10 mouse cellular contexts compared by ENCODE assay signal in genomic region chr19:10946506-10946905, GRCm38 (mm10). TPM values are rescaled to one million over a fixed set of nuclear protein-coding genes. Genes with fewer than 3 reads are reported as not detected.
DNase-seq lines count a peak whose midpoint lies in the region; ATAC-seq lines count a peak whose summit lies in the region.
"Had no signal": no experiment of that assay in that cellular context is flagged by ENCODE, and none has a peak within 500 bp of the region (broad histone marks: within the 10 kb centered on the region; RNA-seq: fewer than 3 reads in every experiment).

No protein-coding gene starts in this region.

- peaks cover 46% of the 10 kb centered on the region for H3K36me3 ChIP-seq in erythroblast, embryonic 14.5 days (ENCODE audit: control insufficient read depth)
- H3K36me3 ChIP-seq in lung, embryonic 16.5 days (ENCODE audit: control insufficient read depth, insufficient read depth, low read length), result peaks cover 33% of the 10 kb centered on the region
- H3K36me3 ChIP-seq in limb, embryonic 10.5 days, result peaks cover 56% of the 10 kb centered on the region
- peaks cover 24% of the 10 kb centered on the region for H3K36me3 ChIP-seq in stomach, embryonic 14.5 days (ENCODE audit: control insufficient read depth, insufficient read depth, low read length)

- H3K4me3 ChIP-seq in erythroblast, embryonic 14.5 days (replicated peaks), result peak overlapping the region; percentile 84
- no peak overlapping the region for H3K4me3 ChIP-seq in lung, embryonic 16.5 days (ENCODE audit: low read length)
- H3K4me3 ChIP-seq in limb, embryonic 10.5 days, result peak overlapping the region; percentile 95; the same call in 1 of the 2 replicates
- H3K4me3 ChIP-seq in stomach, embryonic 14.5 days (ENCODE audit: low read depth, low read length), result 0 out of 2 replicates have a peak overlapping the region, but pooled peaks have one; percentile 86
- H3K4me3 ChIP-seq: left cerebral cortex, adult 2 months had no signal

- ATAC-seq in erythroblast, adult 5-6 weeks (replicated peaks; ENCODE audit: low FRiP score, poor library complexity, severe bottlenecking), result no peak
- ATAC-seq in lung, embryonic 16.5 days (ENCODE audit: low read depth), result no peak
- ATAC-seq in stomach, embryonic 14.5 days (ENCODE audit: insufficient number of reproducible peaks, insufficient read depth, low FRiP score, low read depth), result no peak

- peaks cover 37% of the 10 kb centered on the region for H3K4me1 ChIP-seq in erythroblast, embryonic 14.5 days (ENCODE audit: control insufficient read depth)
- H3K4me1 ChIP-seq in lung, embryonic 16.5 days (replicated peaks; ENCODE audit: control insufficient read depth, insufficient read depth, low read length), result peaks cover 21% of the 10 kb centered on the region
- peaks cover 27% of the 10 kb centered on the region for H3K4me1 ChIP-seq in limb, embryonic 10.5 days
- H3K4me1 ChIP-seq in stomach, embryonic 14.5 days (ENCODE audit: control insufficient read depth, insufficient read depth, low read length), result peaks cover 24% of the 10 kb centered on the region

- H3K27ac ChIP-seq in lung, embryonic 16.5 days (ENCODE audit: low read length), result no peak overlapping the region
- no peak overlapping the region for H3K27ac ChIP-seq in limb, embryonic 10.5 days
- H3K27ac ChIP-seq in stomach, embryonic 14.5 days (ENCODE audit: low read length), result no peak overlapping the region
- H3K27ac ChIP-seq: left cerebral cortex, adult 2 months had no signal

- no peaks in the 10 kb centered on the region for H3K9me3 ChIP-seq in erythroblast, embryonic 14.5 days (ENCODE audit: control insufficient read depth, low read length)
- H3K9me3 ChIP-seq in lung, embryonic 16.5 days (ENCODE audit: control insufficient read depth, low read length), result no peaks in the 10 kb centered on the region
- H3K9me3 ChIP-seq in limb, embryonic 10.5 days (replicated peaks), result no peaks in the 10 kb centered on the region
- no peaks in the 10 kb centered on the region for H3K9me3 ChIP-seq in stomach, embryonic 14.5 days (ENCODE audit: control insufficient read depth, low read depth, low read length)

- H3K9ac ChIP-seq in lung, embryonic 16.5 days (ENCODE audit: low read length), result no peak overlapping the region; the same call in 1 of the 2 replicates
- H3K9ac ChIP-seq in stomach, embryonic 14.5 days (replicated peaks; ENCODE audit: low read depth, low read length), result no peak overlapping the region

- peak overlapping the region; percentile 100; the same call in 1 of the 2 replicates for H3K4me2 ChIP-seq in lung, embryonic 16.5 days (ENCODE audit: low read depth, low read length)
- peak overlapping the region; percentile 18; the same call in 1 of the 2 replicates for H3K4me2 ChIP-seq in stomach, embryonic 14.5 days (replicated peaks; ENCODE audit: low read depth, low read length)

- WGBS in lung, embryonic 16.5 days, result 73% methylated on average over 3 of the region's 3 CpGs
- 87% methylated on average over 3 of the region's 3 CpGs for WGBS in limb, embryonic 10.5 days
- WGBS in stomach, embryonic 14.5 days, result 83% methylated on average over 3 of the region's 3 CpGs

- no peak for DNase-seq in lung, postnatal 25 days (ENCODE audit: low spot score)
- no peak for DNase-seq in limb, embryonic 10.5 days (ENCODE audit: low spot score)
- DNase-seq in right cerebral cortex, postnatal 14 days, result no peak
- no peak for DNase-seq in ovary, postnatal 36 days (ENCODE audit: low spot score)

- no peaks in the 10 kb centered on the region for H3K27me3 ChIP-seq in erythroblast, embryonic 14.5 days (ENCODE audit: control insufficient read depth)
- H3K27me3 ChIP-seq in lung, embryonic 16.5 days (ENCODE audit: control insufficient read depth, insufficient read depth, low read depth, low read length), result no peaks in the 10 kb centered on the region
- H3K27me3 ChIP-seq in limb, embryonic 10.5 days (ENCODE audit: low read depth, poor library complexity, severe bottlenecking), result no peaks in the 10 kb centered on the region
- H3K27me3 ChIP-seq in stomach, embryonic 14.5 days (ENCODE audit: control insufficient read depth, insufficient read depth, low read length), result no peaks in the 10 kb centered on the region

RNA-seq across cellular contexts. Expression of gene Ccdc86, which starts 2.6 kb away (rescaled TPM):
- polyA plus RNA-seq in erythroblast, embryonic 14.5 days (2012), result 1.2 and 1.4 TPM in 2 replicates
- total RNA-seq in erythroblast, adult 5-6 weeks (2015; ENCODE audit: low replicate concordance), result 3.1 and 9.6 TPM in 2 replicates
- 0.28 and 1.5 TPM in 2 replicates for total RNA-seq in erythroblast, adult 5-6 weeks (2017; ENCODE audit: low replicate concordance)
- polyA plus RNA-seq in lung, embryonic 16.5 days (2015; fragmentation: Nextera tagmentation; extraction: Ambion mirVana), result 22.6 and 23.9 TPM in 2 replicates
- polyA plus RNA-seq in limb, embryonic 10.5 days (2016; fragmentation: Nextera tagmentation; extraction: Ambion mirVana), result 46.8 and 62.9 TPM in 2 replicates
- polyA plus RNA-seq in stomach, embryonic 14.5 days (2014; fragmentation: Nextera tagmentation; extraction: Ambion mirVana), result 21.3 and 24.6 TPM in 2 replicates

RNA-seq across cellular contexts. Expression of gene Ptgdr2, which starts 9.5 kb away (rescaled TPM):
- polyA plus RNA-seq in erythroblast, embryonic 14.5 days (2012), result not detected in 2 replicates
- total RNA-seq in erythroblast, adult 5-6 weeks (2015; ENCODE audit: low replicate concordance), result not detected in 2 replicates
- total RNA-seq in erythroblast, adult 5-6 weeks (2017; ENCODE audit: low replicate concordance), result not detected in 2 replicates
- 0.11 and 0.16 TPM in 2 replicates for polyA plus RNA-seq in lung, embryonic 16.5 days (2015; fragmentation: Nextera tagmentation; extraction: Ambion mirVana)
- polyA plus RNA-seq in limb, embryonic 10.5 days (2016; fragmentation: Nextera tagmentation; extraction: Ambion mirVana), result 0.08 TPM in 2 replicates
- polyA plus RNA-seq in stomach, embryonic 14.5 days (2014; fragmentation: Nextera tagmentation; extraction: Ambion mirVana), result not detected in 2 replicates

RNA-seq across cellular contexts. Expression of gene Zp1, which starts 26.1 kb away (rescaled TPM):
- polyA plus RNA-seq in erythroblast, embryonic 14.5 days (2012), result not detected in 2 replicates
- not detected in 2 replicates for total RNA-seq in erythroblast, adult 5-6 weeks (2015; ENCODE audit: low replicate concordance)
- not detected in 2 replicates for total RNA-seq in erythroblast, adult 5-6 weeks (2017; ENCODE audit: low replicate concordance)
- polyA plus RNA-seq in lung, embryonic 16.5 days (2015; fragmentation: Nextera tagmentation; extraction: Ambion mirVana), result not detected in 2 replicates
- polyA plus RNA-seq in limb, embryonic 10.5 days (2016; fragmentation: Nextera tagmentation; extraction: Ambion mirVana), result not detected in 2 replicates
- polyA plus RNA-seq in stomach, embryonic 14.5 days (2014; fragmentation: Nextera tagmentation; extraction: Ambion mirVana), result not detected in 2 replicates
- total RNA-seq: left cerebral cortex, adult 2 months had no signal

RNA-seq across cellular contexts. Expression of gene Ms4a10, which starts 28.0 kb away (rescaled TPM):
- polyA plus RNA-seq in erythroblast, embryonic 14.5 days (2012), result not detected in 2 replicates
- total RNA-seq in erythroblast, adult 5-6 weeks (2015; ENCODE audit: low replicate concordance), result not detected in 2 replicates
- not detected in 2 replicates for total RNA-seq in erythroblast, adult 5-6 weeks (2017; ENCODE audit: low replicate concordance)
- polyA plus RNA-seq in lung, embryonic 16.5 days (2015; fragmentation: Nextera tagmentation; extraction: Ambion mirVana), result not detected in 2 replicates
- not detected in 2 replicates for polyA plus RNA-seq in limb, embryonic 10.5 days (2016; fragmentation: Nextera tagmentation; extraction: Ambion mirVana)
- 0.52 TPM in 1 of 2 replicates, not detected in the other for polyA plus RNA-seq in stomach, embryonic 14.5 days (2014; fragmentation: Nextera tagmentation; extraction: Ambion mirVana)
- total RNA-seq: left cerebral cortex, adult 2 months had no signal

RNA-seq across cellular contexts. Expression of gene Ms4a15, which starts 46.5 kb away (rescaled TPM):
- polyA plus RNA-seq in erythroblast, embryonic 14.5 days (2012), result not detected in 2 replicates
- total RNA-seq in erythroblast, adult 5-6 weeks (2015; ENCODE audit: low replicate concordance), result not detected in 2 replicates
- total RNA-seq in erythroblast, adult 5-6 weeks (2017; ENCODE audit: low replicate concordance), result 1.5 TPM in 1 of 2 replicates, not detected in the other
- polyA plus RNA-seq in lung, embryonic 16.5 days (2015; fragmentation: Nextera tagmentation; extraction: Ambion mirVana), result not detected in 2 replicates
- not detected in 2 replicates for polyA plus RNA-seq in limb, embryonic 10.5 days (2016; fragmentation: Nextera tagmentation; extraction: Ambion mirVana)
- not detected in 2 replicates for polyA plus RNA-seq in stomach, embryonic 14.5 days (2014; fragmentation: Nextera tagmentation; extraction: Ambion mirVana)
- total RNA-seq: gastrocnemius, postnatal 4 days; left cerebral cortex, adult 2 months had no signal
